Mouse (Mus musculus) NIH3T3 (cell line): Measurements from ENCODE around the gene Dpp6.

Experiments used
- DNase-seq: peaks from one replicate; pipeline ENCODE4 v3.0.0-alpha.2; 2012; ENCODE audit warnings: low read depth

Gene Dpp6

GRCm38 (mm10) chr5:27380656-27381385 lies 563.8 kb downstream of the Dpp6 start:
- DNase-seq = no peak

DNA sequence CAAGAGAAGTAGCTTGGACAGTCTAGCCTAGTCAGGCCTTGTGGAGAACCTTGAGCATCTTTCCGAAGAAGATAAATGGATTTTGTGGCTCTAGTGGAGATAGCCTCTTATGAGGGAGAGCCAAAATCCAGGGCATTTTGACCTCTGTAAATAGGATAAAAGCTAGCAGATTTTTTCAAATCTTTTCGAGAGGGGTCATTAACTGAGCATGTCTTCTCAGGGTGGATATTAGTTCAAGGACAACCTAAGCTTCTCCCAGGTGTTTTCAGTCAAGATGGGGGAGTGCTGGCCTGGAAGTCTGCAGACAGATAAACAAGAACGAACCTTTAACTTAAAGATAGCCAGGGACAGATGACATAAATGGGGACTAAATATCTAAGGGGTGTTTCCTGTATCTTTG lies 581.4 kb downstream of the Dpp6 start:
- DNase-seq = no peak

GRCm38 (mm10) chr5:27399111-27399510 lies 582.1 kb downstream of the Dpp6 start:
- no peak for DNase-seq

DNA sequence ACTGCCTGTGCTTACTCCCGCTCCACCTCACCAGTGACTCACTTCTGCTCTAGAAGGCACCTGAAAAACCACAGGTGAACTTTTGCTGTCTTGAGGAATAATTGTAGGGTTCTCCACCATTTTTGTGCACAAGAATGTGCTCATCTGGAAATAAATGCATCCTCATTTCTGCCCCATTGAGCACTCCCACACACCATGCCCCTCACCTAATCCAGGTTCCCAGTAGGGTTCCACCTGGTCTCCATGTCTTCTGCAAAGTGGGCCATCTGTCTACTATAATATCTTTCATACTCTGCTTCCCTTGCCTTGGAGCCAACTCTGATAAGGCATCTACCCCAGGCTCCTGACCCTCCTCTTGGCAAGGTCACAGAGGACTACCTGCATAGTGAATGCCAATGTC lies 585.6 kb downstream of the Dpp6 start:
- no peak for DNase-seq

GRCm38 (mm10) chr5:27408854-27409253 lies 591.9 kb downstream of the Dpp6 start:
- no peak for DNase-seq

DNA sequence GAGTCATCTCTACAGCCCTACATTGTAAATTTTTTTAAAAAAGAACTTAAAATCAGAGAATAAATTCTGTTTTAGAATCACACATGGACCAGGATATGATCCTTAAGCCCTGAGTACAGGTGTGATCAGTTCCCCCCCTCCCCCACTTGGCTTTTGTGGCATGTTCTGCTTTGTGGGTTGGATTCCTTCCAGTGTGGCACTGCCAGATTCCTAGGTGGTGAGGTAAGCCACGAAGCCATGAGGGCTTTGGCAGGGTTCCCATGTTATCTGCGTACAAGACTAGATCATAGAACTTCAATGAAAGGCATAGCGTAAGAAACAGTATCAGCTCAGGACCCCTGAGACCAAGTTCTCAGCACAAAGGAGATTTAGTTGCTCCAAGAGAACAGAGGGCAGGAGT lies 596.0 kb downstream of the Dpp6 start:
- DNase-seq = peak; percentile 34

DNA sequence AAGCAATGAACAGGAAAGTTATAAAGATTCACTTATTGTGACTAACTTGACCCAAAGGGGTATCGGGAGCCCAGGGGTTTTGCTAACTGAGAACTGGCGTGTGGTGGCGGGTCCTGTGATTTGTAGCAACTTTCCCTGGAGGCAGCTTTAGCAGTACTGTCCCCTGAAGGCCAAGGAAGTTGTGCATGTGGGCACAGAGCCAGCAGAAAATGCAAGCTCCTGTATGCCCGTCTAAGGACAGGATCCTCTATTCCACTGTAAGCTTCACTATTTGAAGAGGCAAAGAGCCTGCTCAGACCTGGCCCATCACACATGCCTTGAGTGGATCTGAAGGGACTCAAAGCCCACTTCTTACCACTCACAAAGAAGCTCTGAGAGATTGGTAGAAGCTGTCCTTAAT lies 598.5 kb downstream of the Dpp6 start:
- DNase-seq = no peak

GRCm38 (mm10) chr5:27416571-27416970 lies 599.6 kb downstream of the Dpp6 start:
- DNase-seq = peak; percentile 47

GRCm38 (mm10) chr5:27417398-27417797 lies 600.4 kb downstream of the Dpp6 start:
- no peak for DNase-seq

DNA sequence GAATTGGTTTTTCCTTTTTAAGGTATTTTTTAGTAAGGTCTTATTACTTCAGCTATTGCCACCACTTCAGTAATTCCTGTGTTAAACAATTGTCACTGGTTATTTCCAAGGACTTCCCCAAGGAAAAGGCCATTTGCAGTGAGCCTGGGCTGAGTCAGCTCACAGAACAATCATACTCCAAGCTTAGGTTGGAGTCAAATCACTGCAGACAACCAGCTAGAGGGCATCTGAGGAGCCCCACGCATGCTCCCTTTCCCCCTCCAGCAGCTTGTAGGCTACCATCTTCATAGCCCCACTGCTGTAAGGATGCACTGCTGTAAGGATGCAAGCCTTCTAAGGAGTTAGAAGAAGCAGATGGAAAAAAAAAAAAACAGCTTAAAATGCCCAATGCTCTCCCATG lies 601.9 kb downstream of the Dpp6 start:
- no peak for DNase-seq

DNA sequence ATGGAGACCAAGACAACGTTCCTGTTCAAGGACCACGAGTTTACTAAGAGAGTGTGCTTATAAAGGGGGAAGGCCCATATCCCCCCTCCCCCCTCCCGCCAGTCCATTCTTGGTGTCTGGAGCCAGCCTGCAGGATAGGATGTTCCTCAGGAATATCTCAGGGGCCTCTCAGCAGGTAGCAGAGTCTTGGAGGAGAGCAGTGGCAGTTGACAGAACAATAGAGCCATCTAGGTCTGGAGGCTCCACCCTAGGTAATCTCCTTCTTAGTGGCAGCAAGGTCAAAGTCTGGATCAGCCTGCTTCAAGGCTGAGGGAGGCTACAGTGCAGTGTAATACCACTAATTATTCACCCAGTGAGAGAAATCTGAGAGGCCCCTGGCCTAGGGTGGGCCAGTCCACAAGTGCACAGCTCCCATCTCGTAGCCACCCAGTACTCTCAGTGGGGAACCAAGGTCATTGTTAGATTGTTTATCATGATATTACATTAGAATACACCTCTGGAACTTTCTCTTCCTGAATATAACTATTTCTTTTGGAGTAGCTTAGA lies 604.2 kb downstream of the Dpp6 start:
- no peak for DNase-seq

DNA sequence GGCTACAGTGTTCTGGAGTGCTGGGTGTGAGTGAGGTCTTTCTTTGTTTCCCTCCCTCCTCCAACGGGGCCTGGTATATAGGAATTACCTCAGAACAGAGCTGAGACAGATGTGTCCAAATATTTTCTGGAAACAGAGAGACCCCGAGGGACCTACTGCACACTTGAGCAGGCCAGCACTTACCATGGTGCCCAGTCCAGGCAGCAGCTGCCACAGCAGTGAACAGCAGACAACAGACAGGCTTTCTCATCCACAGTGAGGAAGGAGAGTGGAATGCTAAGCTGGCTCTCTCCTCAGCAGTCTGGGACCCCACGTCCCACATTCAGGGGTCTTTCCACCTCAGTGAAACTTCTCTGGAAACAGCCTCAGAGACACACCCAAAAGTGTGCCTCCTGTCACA lies 606.8 kb downstream of the Dpp6 start:
- DNase-seq = no peak

DNA sequence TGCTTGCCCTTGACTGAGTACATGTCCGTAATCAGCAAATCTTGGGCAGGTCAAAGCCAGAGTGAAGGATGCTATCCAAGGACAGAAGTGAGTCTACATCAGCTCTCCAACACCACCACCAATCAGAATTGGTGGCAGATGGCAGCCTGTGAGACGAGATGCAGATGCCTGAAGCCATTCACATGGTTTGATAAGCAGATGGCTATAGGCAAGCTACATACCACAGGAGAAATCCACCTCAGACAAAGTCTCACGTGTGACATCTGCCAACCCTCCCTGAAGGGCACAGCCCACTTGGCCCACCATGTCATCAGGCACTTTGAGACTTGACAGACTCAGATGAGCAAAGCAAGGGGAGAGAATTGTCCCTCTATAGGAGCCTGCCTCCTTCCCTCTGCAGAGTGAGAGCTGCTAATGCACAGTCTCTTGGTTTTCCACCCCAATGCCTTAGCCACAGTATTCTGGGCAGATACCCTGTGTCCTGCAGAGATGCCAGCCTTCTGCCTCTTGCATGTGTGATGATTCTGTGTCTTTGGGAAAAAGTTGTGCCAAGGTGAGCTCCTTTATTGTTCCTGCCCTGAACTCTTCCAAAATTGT lies 607.6 kb downstream of the Dpp6 start:
- DNase-seq = no peak

DNA sequence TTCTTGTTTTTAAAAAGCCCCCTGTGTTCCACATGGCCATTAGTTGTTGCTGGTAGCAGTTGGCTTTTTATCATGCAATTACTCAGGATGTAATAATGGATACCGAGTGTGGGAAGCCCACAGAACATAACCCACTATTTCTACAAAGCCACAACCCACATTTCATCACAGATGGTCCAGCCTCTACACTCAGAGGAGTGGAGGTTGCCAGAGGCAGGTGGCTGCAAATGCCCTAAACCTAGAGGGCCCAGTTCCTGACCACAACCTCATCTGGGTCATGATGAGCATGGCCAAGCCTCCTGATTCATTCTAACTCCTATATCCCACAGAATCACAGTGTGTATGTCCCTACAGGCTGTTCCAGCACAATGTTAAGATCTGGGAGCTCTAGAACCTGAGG lies 609.2 kb downstream of the Dpp6 start:
- no peak for DNase-seq

DNA sequence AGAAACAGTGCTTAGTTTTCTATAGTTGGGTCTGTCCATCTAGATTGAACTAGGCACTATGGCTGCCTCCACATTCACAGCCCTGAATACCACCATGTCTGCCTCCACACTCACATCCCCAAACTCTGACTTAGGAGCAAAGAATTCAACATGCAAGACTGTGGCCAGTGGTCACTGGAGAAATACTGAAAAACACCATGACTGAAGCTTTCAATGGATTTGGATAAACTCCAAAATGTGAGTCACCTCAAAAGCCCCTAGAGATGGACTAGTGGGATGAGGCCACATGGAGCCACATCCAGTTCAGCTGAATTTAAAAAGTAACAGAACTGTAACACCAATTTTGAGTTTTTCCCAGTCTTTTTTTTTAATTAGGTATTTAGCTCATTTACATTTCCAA lies 616.6 kb downstream of the Dpp6 start:
- DNase-seq = no peak

DNA sequence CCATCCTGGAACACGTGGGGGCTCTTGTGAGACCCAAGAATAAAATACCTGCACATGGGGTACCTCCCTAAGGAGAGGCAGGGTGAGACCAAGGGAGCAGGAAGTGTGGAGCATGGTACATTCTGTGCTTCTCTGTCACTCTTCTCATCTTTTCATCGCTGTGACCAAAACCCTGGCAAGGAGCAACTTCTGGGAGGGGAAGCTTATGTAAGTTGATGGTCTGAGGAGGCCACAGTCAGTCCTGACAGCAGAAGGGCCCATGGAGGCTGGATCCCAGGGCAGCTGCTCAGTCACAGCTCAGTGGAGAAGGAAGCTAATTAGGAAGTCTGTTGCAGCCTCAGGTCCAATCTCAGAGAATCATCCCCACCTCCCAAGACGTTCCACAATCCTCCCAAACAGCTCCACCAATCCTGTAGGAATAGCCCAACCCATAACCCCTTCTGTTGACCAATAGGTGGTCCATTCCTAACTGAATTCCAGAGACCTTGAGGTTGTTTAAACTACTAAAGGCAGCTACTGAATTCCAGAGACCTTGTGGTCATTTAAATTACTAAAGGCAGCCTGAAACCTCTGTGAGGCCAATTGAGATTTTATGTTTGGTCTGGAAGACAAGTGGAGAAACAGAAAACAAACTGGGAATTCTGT lies 636.3 kb downstream of the Dpp6 start:
- DNase-seq = no peak

- no peak for DNase-seq
These were observed 637.4 kb downstream of the Dpp6 start for GRCm38 (mm10) chr5:27454386-27454785.

DNA sequence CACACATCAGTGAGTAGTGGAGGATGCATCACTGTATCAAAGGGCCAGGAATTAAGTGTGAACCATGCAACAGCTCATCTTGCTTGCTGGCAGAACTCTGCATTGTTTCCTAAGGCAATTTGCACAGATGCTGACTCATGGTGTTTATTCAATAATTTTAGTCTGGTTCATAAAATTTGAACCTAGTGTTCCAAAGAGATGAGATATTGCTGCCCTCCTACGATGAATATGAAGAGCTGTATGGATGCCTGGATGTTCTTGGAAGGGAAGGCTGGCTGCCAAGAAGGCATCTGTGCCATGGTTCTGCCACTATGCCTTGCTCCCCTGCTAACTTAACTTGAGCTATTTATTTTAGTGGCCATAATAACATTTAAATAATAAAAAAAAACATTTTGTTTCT lies 640.0 kb downstream of the Dpp6 start:
- DNase-seq = no peak

DNA sequence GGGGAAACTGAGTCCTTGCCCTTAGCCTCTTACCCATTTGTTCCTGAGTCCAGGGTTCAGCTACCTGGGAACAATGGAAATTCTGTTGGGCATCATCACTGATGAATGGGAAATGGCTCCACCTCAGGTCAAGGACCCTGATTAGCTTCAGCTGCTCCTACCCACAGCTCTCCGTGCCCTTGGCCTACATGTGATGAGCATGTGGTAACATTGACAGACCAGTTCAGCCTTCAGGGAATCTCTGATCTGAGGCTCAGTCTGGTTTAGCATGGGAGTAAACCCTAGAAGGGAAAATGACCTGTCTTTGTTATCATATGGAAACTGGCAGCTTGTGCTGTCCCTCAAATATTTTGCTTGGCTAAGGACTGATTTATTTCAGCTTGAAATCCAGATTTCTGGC lies 640.7 kb downstream of the Dpp6 start:
- no peak for DNase-seq

DNA sequence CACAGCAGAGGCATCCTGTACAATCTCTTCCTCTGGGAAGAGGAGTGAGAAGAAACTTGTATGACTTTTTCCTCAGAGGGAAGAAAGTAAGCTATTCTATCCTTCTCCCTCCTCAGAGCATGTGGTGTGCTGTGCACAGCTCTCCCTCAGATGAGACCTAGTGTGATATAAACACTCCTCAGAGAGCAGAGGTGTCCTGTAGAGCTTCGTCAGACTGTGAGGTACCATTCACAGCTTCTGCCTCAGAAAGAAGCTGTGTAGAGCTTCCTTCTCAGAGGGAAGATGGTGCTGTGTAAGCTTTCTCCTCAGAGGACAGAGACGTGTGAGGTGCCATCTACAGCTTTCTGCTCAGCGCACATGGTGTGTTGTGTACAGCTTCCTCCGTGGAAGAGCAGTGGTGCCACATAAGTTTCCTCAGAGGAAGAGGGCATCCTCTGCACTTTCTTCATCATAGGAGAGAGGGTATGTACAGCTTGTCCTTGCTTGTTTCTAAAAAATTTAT lies 658.0 kb downstream of the Dpp6 start:
- DNase-seq = no peak

DNA sequence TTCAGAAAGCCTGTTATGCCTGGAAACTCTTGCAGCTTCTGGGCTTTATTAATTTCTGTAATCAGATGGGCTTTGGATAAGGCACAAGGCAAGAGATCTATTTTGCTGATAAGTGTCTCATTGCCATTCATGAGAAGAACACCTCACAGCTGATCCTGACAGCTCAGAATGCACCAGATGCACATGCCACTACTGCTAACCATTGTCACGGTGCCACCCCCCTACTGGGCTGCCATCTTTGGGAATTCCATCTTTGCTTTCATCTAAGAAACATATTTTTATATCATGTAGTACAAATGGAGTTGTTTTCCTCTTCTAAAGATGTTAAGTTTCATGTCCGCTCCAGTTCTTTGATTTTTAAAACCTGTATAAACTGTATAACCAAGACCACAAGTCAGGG lies 664.7 kb downstream of the Dpp6 start:
- no peak for DNase-seq

DNA sequence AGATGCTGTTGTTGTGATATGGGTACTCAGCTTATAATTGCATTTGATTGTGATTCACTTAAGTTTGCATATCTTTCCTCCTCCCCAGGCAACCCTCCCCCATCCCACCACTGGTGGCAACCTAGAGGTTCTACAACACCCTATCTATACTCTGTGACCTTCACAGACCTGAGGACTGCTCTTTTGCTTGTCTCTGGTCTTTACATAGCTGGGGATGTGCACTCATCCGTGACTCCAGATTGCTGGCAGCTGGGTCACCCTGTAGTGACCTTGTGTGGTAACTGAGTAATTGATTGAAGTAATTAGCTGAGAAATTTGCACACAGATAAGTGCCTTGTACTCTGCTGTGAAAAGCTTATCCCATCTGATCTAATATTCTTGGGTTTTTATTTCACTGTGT lies 669.1 kb downstream of the Dpp6 start:
- DNase-seq = no peak

DNA sequence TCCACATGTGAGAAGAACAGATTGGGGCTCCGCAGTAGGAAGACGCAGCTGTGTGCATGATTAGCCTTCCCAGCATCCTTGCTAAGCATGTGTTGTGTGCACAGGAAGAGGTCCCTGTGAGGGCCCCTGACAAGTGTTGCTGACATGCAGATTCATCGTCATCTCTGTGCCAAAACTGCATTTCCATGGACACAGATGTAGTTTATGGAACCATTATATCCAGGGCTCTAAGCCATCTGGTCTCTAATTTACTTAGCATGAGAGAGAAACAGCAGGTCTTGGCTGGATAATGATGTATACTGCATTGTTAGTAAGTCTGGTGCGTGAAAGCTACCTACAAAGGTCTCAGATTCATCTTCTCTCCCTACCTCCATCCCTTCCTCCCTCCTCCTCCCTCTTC lies 673.9 kb downstream of the Dpp6 start:
- no peak for DNase-seq
